In genomic region chr10:97793804-97794203, GRCm38 (mm10) we compare ENCODE assay signal across 15 mouse cellular contexts.
"Had no signal": no experiment of that assay in that cellular context is flagged by ENCODE, and none has a peak within 500 bp of the region (broad histone marks: within the 10 kb centered on the region; RNA-seq: fewer than 3 reads in every experiment).

No protein-coding gene starts in this region.

- DNase-seq: kidney, adult 2 months; kidney, postnatal 14 days; layer of hippocampus, adult 9-11 months; layer of hippocampus, postnatal 36 days; lung, embryonic 14.5 days; lung, postnatal 10 days; lung, postnatal 4 days; right cerebral cortex, postnatal 25 days; thymus, postnatal 36 days had no signal

- ATAC-seq: liver, embryonic 12.5 days; midbrain, embryonic 16.5 days had no signal

- H3K27ac ChIP-seq: kidney, embryonic 15.5 days; limb, embryonic 15.5 days; liver, embryonic 12.5 days; midbrain, embryonic 12.5 days had no signal

- H3K4me2 ChIP-seq: kidney, embryonic 15.5 days; limb, embryonic 15.5 days; liver, embryonic 12.5 days; lung, embryonic 14.5 days; midbrain, embryonic 12.5 days had no signal

- H3K27me3 ChIP-seq: kidney, embryonic 15.5 days; limb, embryonic 15.5 days; liver, embryonic 12.5 days; megakaryocyte, embryonic 14.5 days; midbrain, embryonic 12.5 days had no signal

- H3K9ac ChIP-seq: kidney, embryonic 15.5 days; limb, embryonic 15.5 days; liver, embryonic 12.5 days; lung, embryonic 14.5 days; midbrain, embryonic 12.5 days had no signal

- H3K36me3 ChIP-seq: kidney, embryonic 15.5 days; limb, embryonic 15.5 days; liver, embryonic 12.5 days; midbrain, embryonic 12.5 days had no signal

- H3K4me1 ChIP-seq: kidney, embryonic 15.5 days; limb, embryonic 15.5 days; liver, embryonic 12.5 days; megakaryocyte, embryonic 14.5 days; midbrain, embryonic 12.5 days had no signal

- H3K9me3 ChIP-seq: kidney, embryonic 15.5 days; limb, embryonic 15.5 days; liver, embryonic 12.5 days; midbrain, embryonic 12.5 days had no signal

- H3K4me3 ChIP-seq: kidney, embryonic 15.5 days; limb, embryonic 15.5 days; liver, embryonic 12.5 days; megakaryocyte, embryonic 14.5 days; midbrain, embryonic 12.5 days had no signal
